Mouse (Mus musculus): ENCODE measurements around the gene Itih3. TPM values are rescaled to one million over a fixed set of nuclear protein-coding genes. Genes with fewer than 3 reads are reported as not detected.

The Itih3 gene
- polyA plus RNA-seq, 1 experiment from 2014 or later: 0.48 TPM

DNA sequence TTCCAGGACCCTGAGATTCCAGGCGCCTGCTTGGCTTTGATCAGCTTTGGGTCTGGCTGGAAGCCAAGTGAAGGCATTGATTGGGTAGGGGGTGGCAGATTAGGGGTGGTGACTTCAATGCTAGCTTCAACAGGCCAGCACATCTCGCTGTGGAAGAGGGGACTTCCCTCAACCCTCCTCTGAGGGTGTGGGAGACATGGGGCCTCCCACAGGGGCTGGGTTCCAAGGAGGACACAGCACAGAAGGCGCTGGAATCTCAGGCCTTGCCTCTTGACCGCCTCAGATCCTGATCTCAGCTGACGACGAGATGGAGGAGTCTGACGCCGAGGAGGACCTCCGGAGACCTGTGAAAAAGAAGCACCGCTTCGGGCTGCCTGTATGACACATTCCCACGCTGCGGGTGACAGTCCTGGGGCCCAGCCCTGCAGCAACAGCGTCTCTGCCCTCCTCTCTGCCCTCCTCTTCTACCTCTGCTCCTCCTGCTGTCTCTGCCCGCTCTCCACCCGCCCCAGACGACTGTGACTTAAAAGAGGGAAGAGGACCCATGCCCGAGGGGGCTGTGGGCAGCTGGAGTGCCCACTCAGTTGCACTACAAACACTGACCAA, 49.4 kb downstream of the Itih3 start:
- H3K4me3 ChIP-seq (ENCODE audit: low read depth, low read length): no peak overlapping the region
- no peaks in the 10 kb centered on the region for H3K27me3 ChIP-seq (ENCODE audit: control insufficient read depth, insufficient read depth, low read length)
- H3K4me2 ChIP-seq: no peak overlapping the region
- WGBS: 80% methylated on average over 18 of the region's 18 CpGs
- no peaks in the 10 kb centered on the region; the same call in 1 of the 2 replicates for H3K36me3 ChIP-seq (ENCODE audit: control insufficient read depth, insufficient read depth, low read length)
- no peak for DNase-seq (ENCODE audit: low spot score, missing footprints)
- no peaks in the 10 kb centered on the region for H3K4me1 ChIP-seq (ENCODE audit: control insufficient read depth, insufficient read depth, low read length)
- no peak for ATAC-seq (ENCODE audit: low FRiP score)
- H3K27ac ChIP-seq (ENCODE audit: low read depth, low read length): no peak overlapping the region
- no peaks in the 10 kb centered on the region for H3K9me3 ChIP-seq (ENCODE audit: control insufficient read depth, low read length)
- H3K9ac ChIP-seq (ENCODE audit: low read length): no peak overlapping the region

DNA sequence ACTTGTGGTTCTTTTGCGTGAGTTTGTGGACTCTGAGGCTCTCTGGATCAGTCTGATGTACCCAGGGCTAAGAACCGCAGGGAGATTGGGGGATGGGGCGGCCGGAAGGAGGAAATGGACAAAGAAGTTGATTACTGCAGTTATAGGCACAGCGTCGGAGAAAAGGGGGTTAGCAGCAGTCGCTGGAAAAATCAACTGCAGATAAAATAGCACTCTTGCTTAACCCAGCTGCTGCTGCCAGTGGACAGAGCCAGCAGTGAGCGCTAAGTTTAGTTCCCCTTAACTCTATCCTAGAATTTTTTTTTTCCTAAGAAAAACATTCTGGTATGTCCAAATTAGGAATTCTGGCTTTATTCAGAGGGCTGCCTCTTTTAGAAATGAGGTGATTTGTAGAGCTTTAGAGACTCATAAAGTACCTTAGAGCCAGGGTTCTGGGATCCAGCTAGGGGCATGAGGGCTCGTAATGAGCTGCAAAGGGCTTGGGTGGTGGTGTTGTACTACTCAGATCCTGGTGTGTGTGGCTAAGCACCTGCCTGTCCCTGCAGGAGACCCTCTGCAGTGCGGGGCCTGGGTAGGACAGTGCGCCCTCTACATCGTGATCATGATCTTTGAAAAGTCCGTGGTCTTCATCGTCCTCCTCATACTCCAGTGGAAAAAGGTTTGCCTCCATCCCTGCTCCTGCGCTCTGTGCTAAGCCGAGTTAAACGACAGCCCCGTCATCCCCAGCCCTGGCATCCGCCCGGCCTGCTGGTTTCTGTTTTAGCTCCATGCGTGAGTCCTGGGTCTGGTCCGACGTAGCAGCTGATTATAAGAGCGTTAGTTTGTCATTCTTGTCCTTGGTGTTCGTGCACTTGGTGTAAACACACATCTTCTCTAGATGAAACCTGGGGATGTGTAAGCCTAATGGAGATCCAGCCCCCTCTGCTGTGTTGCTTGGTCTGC, 53.1 kb downstream of the Itih3 start:
- no peak for ATAC-seq (ENCODE audit: low FRiP score)
- Histone ChIP-seq H3K9me3 (ENCODE audit: control insufficient read depth, low read length) (no peaks in the 10 kb centered on the region), H3K4me2 (no peak overlapping the region), H3K36me3 (ENCODE audit: control insufficient read depth, insufficient read depth, low read length) (no peaks in the 10 kb centered on the region; the same call in 1 of the 2 replicates), H3K4me3 (ENCODE audit: low read depth, low read length) (no peak overlapping the region), H3K9ac (ENCODE audit: low read length) (no peak overlapping the region), H3K27me3 (ENCODE audit: control insufficient read depth, insufficient read depth, low read length) (no peaks in the 10 kb centered on the region), H3K4me1 (ENCODE audit: control insufficient read depth, insufficient read depth, low read length) (no peaks in the 10 kb centered on the region), H3K27ac (ENCODE audit: low read depth, low read length) (no peak overlapping the region)
- no peak for DNase-seq (ENCODE audit: low spot score, missing footprints)
- 90% methylated on average over 25 of the region's 25 CpGs for WGBS

DNA sequence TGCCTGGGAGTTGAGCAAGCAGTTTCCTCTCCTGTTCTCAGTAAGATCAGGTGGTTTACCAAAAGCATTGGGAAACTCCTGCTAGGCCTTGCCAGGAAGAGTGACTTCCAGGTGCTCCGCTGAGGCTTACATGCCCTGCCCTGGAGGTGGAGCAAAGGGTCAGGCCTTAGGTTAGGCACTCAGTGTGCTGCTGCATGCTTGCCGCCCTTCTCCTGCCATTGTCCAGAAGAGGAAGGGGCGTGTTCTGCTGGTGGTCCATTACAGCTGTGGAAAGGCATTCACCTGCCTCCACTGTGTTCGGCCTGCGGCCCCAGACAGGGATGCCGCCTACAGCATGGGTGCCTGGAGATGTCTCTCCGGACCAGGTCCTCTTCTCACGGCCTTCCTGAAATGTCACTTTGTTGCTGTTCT, 54.2 kb downstream of the Itih3 start:
- Histone ChIP-seq H3K36me3 (ENCODE audit: control insufficient read depth, insufficient read depth, low read length) (no peaks in the 10 kb centered on the region; the same call in 1 of the 2 replicates), H3K9ac (ENCODE audit: low read length) (no peak overlapping the region), H3K9me3 (ENCODE audit: control insufficient read depth, low read length) (no peaks in the 10 kb centered on the region), H3K4me1 (ENCODE audit: control insufficient read depth, insufficient read depth, low read length) (no peaks in the 10 kb centered on the region), H3K27me3 (ENCODE audit: control insufficient read depth, insufficient read depth, low read length) (no peaks in the 10 kb centered on the region), H3K27ac (ENCODE audit: low read depth, low read length) (no peak overlapping the region), H3K4me3 (ENCODE audit: low read depth, low read length) (no peak overlapping the region), H3K4me2 (no peak overlapping the region)
- ATAC-seq (ENCODE audit: low FRiP score) (no peak), DNase-seq (ENCODE audit: low spot score, missing footprints) (no peak)
- 91% methylated on average over 8 of the region's 8 CpGs for WGBS

DNA sequence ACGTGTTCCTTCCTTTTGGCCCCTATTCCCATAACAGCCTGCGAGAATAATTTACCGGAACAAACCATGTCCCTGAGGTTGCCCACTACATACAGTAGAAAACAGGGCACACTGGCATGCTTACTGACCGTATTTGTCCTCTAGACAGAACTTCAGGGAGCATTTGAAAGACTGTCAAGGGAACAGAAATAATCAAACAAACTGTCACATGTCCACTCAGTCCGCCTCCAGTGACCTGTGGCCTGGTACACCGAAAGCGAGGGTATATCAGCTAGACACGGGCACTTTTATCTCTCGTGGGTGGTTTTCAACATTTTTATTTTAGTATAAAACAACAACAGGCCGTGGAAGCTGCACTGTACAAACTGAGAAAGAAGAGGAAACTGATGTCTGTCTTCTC, 54.7 kb downstream of the Itih3 start:
- H3K9me3 ChIP-seq (ENCODE audit: control insufficient read depth, low read length): no peaks in the 10 kb centered on the region
- H3K27me3 ChIP-seq (ENCODE audit: control insufficient read depth, insufficient read depth, low read length): no peaks in the 10 kb centered on the region
- 93% methylated on average over 10 of the region's 10 CpGs for WGBS
- no peaks in the 10 kb centered on the region for H3K4me1 ChIP-seq (ENCODE audit: control insufficient read depth, insufficient read depth, low read length)
- no peak overlapping the region for H3K27ac ChIP-seq (ENCODE audit: low read depth, low read length)
- ATAC-seq (ENCODE audit: low FRiP score) (no peak), DNase-seq (ENCODE audit: low spot score, missing footprints) (no peak)
- H3K4me3 ChIP-seq (ENCODE audit: low read depth, low read length): no peak overlapping the region
- H3K9ac ChIP-seq (ENCODE audit: low read length): no peak overlapping the region
- H3K4me2 ChIP-seq: no peak overlapping the region
- no peaks in the 10 kb centered on the region for H3K36me3 ChIP-seq (ENCODE audit: control insufficient read depth, insufficient read depth, low read length)

DNA sequence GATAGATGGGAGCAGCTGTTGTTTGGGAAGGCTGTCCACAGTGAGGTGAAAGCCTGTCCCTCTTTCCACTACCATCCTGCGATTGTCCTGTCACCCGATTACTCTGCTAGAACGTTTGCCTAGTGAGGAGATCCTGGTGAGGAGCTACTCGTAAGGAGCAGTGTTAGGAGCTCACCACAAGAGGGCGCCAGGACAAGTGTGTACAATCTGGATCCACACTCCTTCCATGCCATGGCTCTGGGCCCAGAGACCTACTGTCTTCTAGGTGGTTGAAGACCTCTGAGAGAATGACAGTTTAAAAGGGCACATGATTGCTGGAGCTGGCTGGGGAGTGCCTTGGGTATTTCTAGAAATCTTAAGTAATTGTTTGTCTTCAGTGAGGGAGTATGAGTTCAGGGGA, 56.5 kb downstream of the Itih3 start:
- Histone ChIP-seq H3K9me3 (ENCODE audit: control insufficient read depth, low read length) (no peaks in the 10 kb centered on the region), H3K9ac (ENCODE audit: low read length) (no peak overlapping the region), H3K36me3 (ENCODE audit: control insufficient read depth, insufficient read depth, low read length) (no peaks in the 10 kb centered on the region), H3K4me1 (ENCODE audit: control insufficient read depth, insufficient read depth, low read length) (no peaks in the 10 kb centered on the region), H3K27ac (ENCODE audit: low read depth, low read length) (no peak overlapping the region), H3K4me3 (ENCODE audit: low read depth, low read length) (no peak overlapping the region), H3K27me3 (ENCODE audit: control insufficient read depth, insufficient read depth, low read length) (no peaks in the 10 kb centered on the region), H3K4me2 (no peak overlapping the region)
- no peak for ATAC-seq (ENCODE audit: low FRiP score)
- DNase-seq (ENCODE audit: low spot score, missing footprints): peak; percentile 93
- 32% methylated on average over 5 of the region's 5 CpGs for WGBS

DNA sequence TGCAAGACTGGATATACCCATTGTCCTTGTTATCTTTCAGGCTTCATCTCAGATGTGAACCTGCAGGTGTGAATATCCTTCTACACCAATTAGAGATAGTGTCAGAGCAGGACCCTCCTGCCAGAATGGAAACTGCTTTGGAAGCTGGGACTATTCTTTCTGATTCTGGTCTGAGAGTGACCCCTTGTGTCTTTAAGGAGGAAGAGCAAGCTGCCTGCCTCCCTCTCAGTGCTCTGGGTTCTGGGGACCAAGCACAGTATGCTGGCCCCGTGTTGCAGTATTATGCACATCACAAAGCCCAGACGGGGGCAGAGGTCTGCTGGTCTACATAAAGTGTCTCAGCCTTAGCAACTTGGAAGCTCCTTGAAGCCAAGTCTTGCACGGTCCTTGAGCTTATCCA, 58.2 kb downstream of the Itih3 start:
- Histone ChIP-seq H3K27me3 (ENCODE audit: control insufficient read depth, insufficient read depth, low read length) (no peaks in the 10 kb centered on the region), H3K4me3 (ENCODE audit: low read depth, low read length) (no peak overlapping the region), H3K4me2 (no peak overlapping the region), H3K36me3 (ENCODE audit: control insufficient read depth, insufficient read depth, low read length) (no peaks in the 10 kb centered on the region), H3K4me1 (ENCODE audit: control insufficient read depth, insufficient read depth, low read length) (no peaks in the 10 kb centered on the region), H3K9me3 (ENCODE audit: control insufficient read depth, low read length) (no peaks in the 10 kb centered on the region), H3K27ac (ENCODE audit: low read depth, low read length) (no peak overlapping the region), H3K9ac (ENCODE audit: low read length) (no peak overlapping the region)
- 58% methylated on average over 3 of the region's 3 CpGs for WGBS
- no peak for DNase-seq (ENCODE audit: low spot score, missing footprints)
- ATAC-seq (ENCODE audit: low FRiP score): no peak

DNA sequence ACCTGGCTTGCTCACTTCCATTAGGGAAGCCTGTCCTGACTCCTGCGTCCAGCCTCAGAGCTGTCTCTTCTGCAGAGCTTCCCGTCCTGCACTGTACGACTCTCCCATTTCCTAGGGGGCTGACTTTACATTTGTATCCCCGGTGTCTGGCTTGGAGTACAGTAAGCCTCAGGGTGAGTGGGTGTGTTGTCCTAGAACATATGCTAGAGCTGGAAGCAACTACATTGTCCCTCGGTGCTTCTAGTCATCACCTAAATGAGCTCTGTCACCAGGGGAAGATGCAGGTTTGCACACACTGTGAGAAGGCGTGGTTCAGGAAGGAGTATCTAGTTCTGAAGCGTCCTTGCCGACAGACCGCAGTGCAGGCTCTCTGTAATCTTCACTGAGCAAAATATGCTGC, 61.2 kb downstream of the Itih3 start:
- H3K4me1 ChIP-seq (ENCODE audit: control insufficient read depth, insufficient read depth, low read length): no peaks in the 10 kb centered on the region
- ATAC-seq (ENCODE audit: low FRiP score) (no peak), DNase-seq (ENCODE audit: low spot score, missing footprints) (no peak)
- WGBS: 90% methylated on average over 9 of the region's 9 CpGs
- H3K27me3 ChIP-seq (ENCODE audit: control insufficient read depth, insufficient read depth, low read length): no peaks in the 10 kb centered on the region
- no peak overlapping the region for H3K27ac ChIP-seq (ENCODE audit: low read depth, low read length)
- H3K4me2 ChIP-seq: no peak overlapping the region
- H3K9me3 ChIP-seq (ENCODE audit: control insufficient read depth, low read length): no peaks in the 10 kb centered on the region
- H3K36me3 ChIP-seq (ENCODE audit: control insufficient read depth, insufficient read depth, low read length): no peaks in the 10 kb centered on the region
- no peak overlapping the region for H3K9ac ChIP-seq (ENCODE audit: low read length)
- no peak overlapping the region for H3K4me3 ChIP-seq (ENCODE audit: low read depth, low read length)

DNA sequence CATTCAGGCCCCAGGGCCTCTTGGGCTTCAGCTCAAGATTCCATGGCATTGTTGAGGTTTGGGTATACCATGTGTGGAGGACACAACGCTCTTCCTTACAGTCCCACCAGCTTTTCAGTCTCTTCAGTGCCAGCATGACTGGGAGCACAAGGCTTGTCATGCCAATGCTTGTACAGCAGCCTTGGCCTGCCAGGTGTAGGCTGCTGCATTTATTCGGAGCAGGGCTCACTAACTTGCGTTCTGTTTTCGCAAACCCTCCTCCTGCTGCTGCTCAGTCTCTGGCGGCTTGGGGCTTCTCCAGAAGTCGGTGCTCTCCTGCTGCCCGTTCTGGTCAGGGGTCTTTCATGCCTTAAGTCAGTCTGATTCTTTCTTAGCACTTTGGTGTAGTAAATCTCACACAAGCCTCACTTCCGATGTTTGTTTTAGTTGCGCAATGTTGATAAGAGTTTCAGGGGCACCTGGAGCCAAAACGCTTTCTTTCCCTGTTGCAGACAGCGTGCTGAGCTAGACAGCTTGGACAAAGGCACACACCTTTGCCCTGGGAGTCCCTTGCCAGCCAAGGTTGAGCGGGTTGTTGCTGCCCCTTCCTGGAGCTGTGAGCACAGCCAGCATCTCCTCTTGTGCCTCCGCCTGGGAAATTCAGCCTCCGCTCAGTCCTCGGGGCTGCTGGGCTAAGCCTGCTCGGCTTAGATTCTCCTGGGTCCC, 62.0 kb downstream of the Itih3 start:
- Histone ChIP-seq H3K9ac (ENCODE audit: low read length) (no peak overlapping the region), H3K27me3 (ENCODE audit: control insufficient read depth, insufficient read depth, low read length) (no peaks in the 10 kb centered on the region)
- 79% methylated on average over 16 of the region's 16 CpGs for WGBS

More for the DNA sequence above, 62.0 kb downstream of the Itih3 start:
- Histone ChIP-seq H3K9me3 (ENCODE audit: control insufficient read depth, low read length) (no peaks in the 10 kb centered on the region), H3K4me1 (ENCODE audit: control insufficient read depth, insufficient read depth, low read length) (no peaks in the 10 kb centered on the region), H3K4me3 (ENCODE audit: low read depth, low read length) (no peak overlapping the region), H3K36me3 (ENCODE audit: control insufficient read depth, insufficient read depth, low read length) (no peaks in the 10 kb centered on the region), H3K4me2 (no peak overlapping the region), H3K27ac (ENCODE audit: low read depth, low read length) (no peak overlapping the region)
- DNase-seq (ENCODE audit: low spot score, missing footprints) (no peak), ATAC-seq (ENCODE audit: low FRiP score) (no peak)
